Mouse (Mus musculus) adrenal gland, postnatal 0 days (tissue): Measurements from ENCODE around the gene Dcn. TPM values are rescaled to one million over a fixed set of nuclear protein-coding genes. Genes with fewer than 3 reads are reported as not detected.

Experiments
- polyA plus RNA-seq: library from polyadenylated mRNA; unstranded; fragments of >200 nt; fragmentation: Nextera tagmentation; extraction: Ambion mirVana; gene quantifications from 2 replicates; pipeline ENCODE4 v1.2.1, GENCODE M21; 2015

Gene Dcn
- polyA plus RNA-seq = 536 and 767 TPM in 2 replicates

DNA sequence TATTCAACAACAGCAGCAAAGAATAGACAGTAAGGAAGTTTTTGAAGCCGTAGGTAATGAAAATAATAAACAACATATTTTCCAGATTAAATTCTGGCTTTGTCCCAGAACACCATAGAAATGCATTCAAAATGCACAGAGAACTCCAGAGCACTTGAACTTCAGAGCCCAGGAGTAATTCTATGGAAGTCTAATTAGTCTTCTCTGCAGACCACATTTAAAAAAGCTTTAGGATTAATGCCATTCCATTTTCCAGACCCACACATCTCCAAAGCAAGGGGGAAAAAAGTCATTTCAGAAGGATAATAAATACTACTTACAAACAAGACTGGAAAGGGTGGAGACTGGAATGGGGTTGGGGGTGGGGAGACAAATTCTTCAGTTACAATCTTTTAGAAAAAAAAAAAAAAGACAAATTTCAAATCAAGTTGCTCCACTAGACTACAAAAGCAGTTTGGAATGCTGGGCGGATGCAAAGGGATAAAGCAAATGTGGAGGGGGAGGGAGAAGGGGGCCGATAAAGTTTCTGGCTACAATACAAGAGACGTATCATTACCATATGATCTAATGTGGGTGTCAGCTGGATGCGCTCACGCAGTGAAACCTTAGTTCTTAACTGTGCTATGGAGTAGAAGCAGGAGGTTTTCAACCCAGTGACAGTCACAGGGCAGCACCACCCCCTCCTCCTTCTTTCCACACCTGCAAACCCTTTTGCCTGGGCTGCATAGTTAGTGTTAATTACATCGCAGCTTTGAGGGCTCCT lies at the start of gene Dcn:
Gene Dcn, plus strand, starts transcription at position 606 of the 763 bp plus-strand sequence.

DNA sequence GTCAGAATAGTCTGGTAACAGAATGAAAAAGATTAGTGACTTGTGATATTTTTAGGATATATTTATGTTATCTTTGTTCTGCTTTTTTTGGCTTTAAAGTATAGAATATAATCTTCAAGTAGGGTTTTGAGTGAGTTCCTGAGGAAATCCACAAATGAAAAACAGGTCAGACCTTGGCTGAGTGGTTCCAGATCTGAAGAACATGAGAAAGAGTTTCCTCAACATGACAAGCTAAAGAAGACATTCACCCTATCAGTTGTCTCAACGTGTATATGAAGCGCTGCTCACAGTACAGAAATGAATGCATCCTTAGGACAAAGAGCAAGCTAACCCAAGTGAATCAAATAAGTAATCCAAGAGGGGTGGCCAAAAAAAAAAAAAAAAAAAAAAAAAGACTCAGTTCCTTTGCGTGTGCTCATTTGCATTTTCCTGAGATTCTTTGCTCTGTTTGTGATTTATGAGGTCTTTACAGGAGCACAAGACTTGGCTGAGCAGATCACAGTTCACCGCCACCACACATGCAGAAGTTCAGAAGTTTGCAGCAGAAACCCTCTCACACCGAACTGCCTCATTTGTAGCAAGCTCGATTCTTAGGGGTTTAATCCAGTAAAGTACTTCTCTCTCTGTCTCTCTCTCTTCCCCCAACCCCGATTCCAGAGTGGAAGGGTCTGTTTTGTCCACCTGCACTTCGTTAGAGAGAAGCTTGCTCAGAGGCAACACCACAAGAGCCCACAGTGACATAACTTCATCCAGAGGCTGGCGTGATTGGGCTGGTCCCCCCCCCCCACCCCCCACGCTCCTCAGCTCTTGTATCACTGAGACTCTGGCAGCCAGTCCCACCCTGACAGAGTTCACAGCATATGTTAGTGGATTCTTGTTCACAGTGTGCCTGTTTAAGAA lies 85.8 kb downstream of the Dcn start, which contains the start of gene Lum:
Gene Lum, plus strand, starts transcription at position 172 of the 900 bp plus-strand sequence.

Other genes with a start within 250 kb of the Dcn start
- 105 and 182 TPM in 2 replicates for gene Lum, start 85.5 kb downstream of the Dcn start, polyA plus RNA-seq
- 0.81 and 1.1 TPM in 2 replicates for gene Kera, start 127.3 kb downstream of the Dcn start, polyA plus RNA-seq
- gene Epyc, start 164.5 kb downstream of the Dcn start, polyA plus RNA-seq = 1.0 and 1.7 TPM in 2 replicates
- gene Ccer1, start 213.4 kb downstream of the Dcn start, polyA plus RNA-seq = not detected in 2 replicates
- gene C030005K15Rik, start 247.1 kb downstream of the Dcn start, polyA plus RNA-seq = not detected in 2 replicates